Mouse (Mus musculus): ENCODE measurements at regions not wholly inside any gene's neighbourhood (a gene's known extent, or its start where the extent isn't known, plus 50 kb on each side); places are given as distances from the start of the nearest gene placed in this dataset.

GRCm38 (mm10) chr12:88530450-88531143 lies 170.2 kb downstream of the Adck1 start:
- no peak for DNase-seq (ENCODE audit: low read depth, low spot score)

GRCm38 (mm10) chr12:88532261-88532973 lies 172.1 kb downstream of the Adck1 start:
- no peak for DNase-seq (ENCODE audit: low read depth, low spot score)

- no peak for DNase-seq (ENCODE audit: low read depth, low spot score)
These were observed 170.8 kb upstream of the Nrxn3 start for GRCm38 (mm10) chr12:88551856-88552255.

GRCm38 (mm10) chr12:88555475-88555874 lies 167.2 kb upstream of the Nrxn3 start:
- no peak for DNase-seq (ENCODE audit: low read depth, low spot score)

- no peak for DNase-seq (ENCODE audit: low read depth, low spot score)
These were observed 164.6 kb upstream of the Nrxn3 start for GRCm38 (mm10) chr12:88558036-88558435.

GRCm38 (mm10) chr12:88579974-88580373 lies 142.7 kb upstream of the Nrxn3 start:
- DNase-seq (ENCODE audit: low read depth, low spot score): peak; percentile 1

- DNase-seq (ENCODE audit: low read depth, low spot score): no peak
These were observed 116.7 kb upstream of the Nrxn3 start for GRCm38 (mm10) chr12:88605939-88606338.

GRCm38 (mm10) chr12:88620084-88620483 lies 102.6 kb upstream of the Nrxn3 start:
- peak; percentile 8 for DNase-seq (ENCODE audit: low read depth, low spot score)

GRCm38 (mm10) chr12:88644281-88644680 lies 78.4 kb upstream of the Nrxn3 start:
- no peak for DNase-seq (ENCODE audit: low read depth, low spot score)

- no peak for DNase-seq (ENCODE audit: low read depth, low spot score)
These were observed 70.5 kb upstream of the Nrxn3 start for GRCm38 (mm10) chr12:88652001-88652719.

Measured in forelimb bud, embryonic 11.5 days (tissue).